Mouse (Mus musculus) cerebellum, postnatal 10 days (tissue): ENCODE results near the gene Slc10a2.
"Not testable (repeated sequence)": the region's sequence is repeated elsewhere in the genome, so short reads cannot be mapped to it uniquely, and the experiment has no call there.

ENCODE experiments used
- DNase-seq, 2 experiments: peaks; one replicate each; pipeline ENCODE4 v3.0.0; 2021; ENCODE audit warnings: mixed read lengths in 2 of 2

Gene Slc10a2

GRCm38 (mm10) chr8:5105186-5105585 lies at the start of gene Slc10a2:
Gene Slc10a2 (minus strand): TSS chr8:5105351.
- no peak for DNase-seq

GRCm38 (mm10) chr8:5129322-5129829 lies 24.2 kb upstream of the Slc10a2 start:
- DNase-seq, result no peak

- no peak for DNase-seq
Observed at GRCm38 (mm10) chr8:5106855-5107254, 1.7 kb upstream of the Slc10a2 start.

GRCm38 (mm10) chr8:5095392-5095791 lies 9.8 kb downstream of the Slc10a2 start:
- DNase-seq, result no peak

GRCm38 (mm10) chr8:5093991-5094390 lies 11.2 kb downstream of the Slc10a2 start:
- not testable (repeated sequence) for DNase-seq

GRCm38 (mm10) chr8:5073654-5074293 lies 31.4 kb downstream of the Slc10a2 start:
- DNase-seq, result no peak

- no peak for DNase-seq
Observed at GRCm38 (mm10) chr8:5058888-5059287, 46.3 kb downstream of the Slc10a2 start.

- DNase-seq, result not testable (repeated sequence)
Observed at GRCm38 (mm10) chr8:5044361-5044900, 60.7 kb downstream of the Slc10a2 start.

- DNase-seq, result no peak
Observed at GRCm38 (mm10) chr8:5038811-5039561, 66.2 kb downstream of the Slc10a2 start.
